Mouse (Mus musculus) skeletal muscle tissue, adult 2 months (tissue): ENCODE results near the gene AU040320.

Source experiments
- DNase-seq: peaks from one replicate; pipeline ENCODE4 v3.0.0-alpha.2; 2012; ENCODE audit warnings: low read depth, low spot score

AU040320 gene

GRCm38 (mm10) chr4:126782512-126782911 is 29.2 kb downstream of the AU040320 start:
- DNase-seq = no peak

GRCm38 (mm10) chr4:126782996-126783395 is 29.7 kb downstream of the AU040320 start:
- DNase-seq = no peak

- no peak for DNase-seq
Measured at GRCm38 (mm10) chr4:126792341-126793102, 39.2 kb downstream of the AU040320 start.

- no peak for DNase-seq
Measured at GRCm38 (mm10) chr4:126802174-126802573, 48.8 kb downstream of the AU040320 start.

GRCm38 (mm10) chr4:126803268-126803873 is 50.0 kb downstream of the AU040320 start:
- DNase-seq = no peak

- no peak for DNase-seq
Measured at GRCm38 (mm10) chr4:126805741-126806140, 52.4 kb downstream of the AU040320 start.

GRCm38 (mm10) chr4:126806692-126807427 is 53.5 kb downstream of the AU040320 start:
- no peak for DNase-seq

- DNase-seq = no peak
Measured at GRCm38 (mm10) chr4:126810566-126810965, 57.2 kb downstream of the AU040320 start.

- no peak for DNase-seq
Measured at GRCm38 (mm10) chr4:126813212-126813611, 59.9 kb downstream of the AU040320 start.

- no peak for DNase-seq
Measured at GRCm38 (mm10) chr4:126814854-126815253, 61.5 kb downstream of the AU040320 start.

- no peak for DNase-seq
Measured at GRCm38 (mm10) chr4:126822891-126823882, 69.8 kb downstream of the AU040320 start.

- DNase-seq = no peak
Measured at GRCm38 (mm10) chr4:126823917-126824316, 70.6 kb downstream of the AU040320 start.

- no peak for DNase-seq
Measured at GRCm38 (mm10) chr4:126831122-126831521, 77.8 kb downstream of the AU040320 start.

GRCm38 (mm10) chr4:126838799-126839198 is 85.5 kb downstream of the AU040320 start:
- no peak for DNase-seq

- peak; percentile 56 for DNase-seq
Measured at GRCm38 (mm10) chr4:126839873-126840272, 86.5 kb downstream of the AU040320 start.

GRCm38 (mm10) chr4:126840996-126841560 is 87.7 kb downstream of the AU040320 start:
- DNase-seq = no peak

GRCm38 (mm10) chr4:126842911-126843310 is 89.6 kb downstream of the AU040320 start:
- no peak for DNase-seq

GRCm38 (mm10) chr4:126845664-126846063 is 92.3 kb downstream of the AU040320 start:
- no peak for DNase-seq

- DNase-seq = no peak
Measured at GRCm38 (mm10) chr4:126846971-126847370, 93.6 kb downstream of the AU040320 start.

GRCm38 (mm10) chr4:126850019-126850777 is 96.9 kb downstream of the AU040320 start:
- DNase-seq = no peak
